Mouse (Mus musculus) hindbrain, embryonic 11.5 days (tissue): ENCODE measurements around the gene Unk. TPM values are rescaled to one million over a fixed set of nuclear protein-coding genes. Genes with fewer than 3 reads are reported as not detected.

Source experiments
- ATAC-seq: fragments of 200-750 bp; cut with Nextera tagmentation; 2 replicates; pipeline ENCODE4 v1.8.0; 2017; ENCODE audit warnings: mild to moderate bottlenecking, moderate TSS enrichment, moderate library complexity; ENCODE audit not compliant: low FRiP score
- DNase-seq: peaks from one replicate; pipeline ENCODE4 v3.0.0-alpha.2; 2015; ENCODE audit warnings: low spot score
- H3K27ac ChIP-seq: fragments of 300-500 bp; sonication (generic); 2 replicates; pipeline ENCODE4 v1.5.1; 2014; ENCODE audit warnings: mild to moderate bottlenecking, low read depth, low read length
- H3K27me3 ChIP-seq: fragments of 300-500 bp; sonication (generic); 2 replicates; pipeline ENCODE4 v1.6.1; 2014; ENCODE audit warnings: mild to moderate bottlenecking, low read length, moderate library complexity, mixed read lengths; ENCODE audit not compliant: control insufficient read depth, insufficient read depth
- H3K36me3 ChIP-seq: fragments of 300-500 bp; sonication (generic); 2 replicates; pipeline ENCODE4 v1.6.1; 2014; ENCODE audit warnings: mild to moderate bottlenecking, low read length, moderate library complexity, mixed read lengths; ENCODE audit not compliant: control insufficient read depth, insufficient read depth
- H3K4me1 ChIP-seq: fragments of 300-500 bp; sonication (generic); replicated peaks from 2 replicates; pipeline ENCODE4 v1.6.1; 2014; ENCODE audit warnings: low read length, mixed read lengths; ENCODE audit not compliant: control insufficient read depth, insufficient read depth
- H3K4me2 ChIP-seq: fragments of 300-500 bp; sonication (generic); replicated peaks from 2 replicates; pipeline ENCODE4 v1.6.1; 2014; ENCODE audit warnings: mild to moderate bottlenecking, low read depth, low read length
- H3K4me3 ChIP-seq: fragments of 300-500 bp; sonication (generic); 2 replicates; pipeline ENCODE4 v1.5.1; 2014; ENCODE audit warnings: low read depth, low read length
- H3K9ac ChIP-seq: fragments of 300-500 bp; sonication (generic); 2 replicates; pipeline ENCODE4 v1.6.1; 2014; ENCODE audit warnings: low read depth, low read length
- H3K9me3 ChIP-seq: fragments of 300-500 bp; sonication (generic); 2 replicates; pipeline ENCODE4 v1.6.1; 2016; ENCODE audit warnings: low read length; ENCODE audit not compliant: control insufficient read depth
- WGBS: fragments of 180-500 bp; shearing (Covaris S2); extraction: QIAGEN DNeasy Blood & Tissue Kit; methylation state at CpG from one replicate; pipeline ENCODE4 v1.1.7; 2014; 5-methylcytosine and 5-hydroxymethylcytosine counted together
- polyA plus RNA-seq: library from polyadenylated mRNA; unstranded; fragments of >200 nt; fragmentation: Nextera tagmentation; extraction: Ambion mirVana; gene quantifications from 2 replicates; pipeline ENCODE4 v1.2.1, GENCODE M21; 2014

The Unk gene
- polyA plus RNA-seq, 1 experiment from 2014 or later, result 26.9 TPM

DNA sequence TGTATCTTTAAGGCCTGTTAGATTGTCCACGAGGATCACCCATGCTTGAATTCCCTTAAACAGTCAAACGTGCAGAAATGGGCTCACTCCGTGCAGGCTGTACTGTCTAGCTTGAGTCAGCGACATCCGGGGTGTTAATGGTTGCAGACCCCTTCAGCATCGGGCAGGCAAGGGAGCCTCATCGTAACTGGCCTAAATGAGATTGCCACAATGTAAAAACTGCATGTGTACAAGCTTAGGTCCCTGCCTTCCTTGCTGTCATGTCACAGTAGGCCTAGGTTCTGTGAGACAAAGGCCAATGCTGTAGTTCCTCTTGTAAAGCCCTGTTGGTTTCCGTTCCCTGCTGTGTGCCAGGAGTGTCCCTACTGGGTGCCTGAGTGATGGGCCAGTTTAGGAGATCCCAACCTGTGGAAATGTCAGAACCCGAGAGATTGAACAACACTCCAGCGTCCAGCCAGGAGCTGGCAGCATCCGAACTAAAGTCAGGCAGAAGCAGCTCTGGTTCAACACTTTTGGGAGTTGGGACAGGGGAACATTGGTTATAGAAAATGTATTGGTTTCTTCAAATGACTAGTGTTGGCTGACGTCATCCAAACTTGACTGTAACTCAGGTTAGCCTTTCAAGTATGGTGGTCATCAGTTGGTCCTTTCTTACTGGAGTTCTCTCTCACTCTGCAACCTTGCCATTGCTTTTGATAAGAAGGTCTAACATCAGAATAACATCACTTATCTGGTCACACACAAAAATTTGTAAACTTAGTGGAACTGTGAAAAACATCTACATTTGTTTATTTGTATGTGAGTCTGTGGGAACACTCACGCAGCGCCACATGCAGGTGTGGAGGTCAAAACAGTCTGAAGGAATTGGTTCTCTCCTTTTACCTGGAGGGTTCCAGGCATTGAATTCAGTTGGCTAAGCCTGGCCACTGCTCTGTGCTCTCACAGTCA lies 1.1 kb downstream of the Unk start:
- H3K36me3 ChIP-seq, result no peaks in the 10 kb centered on the region; the same call in 1 of the 2 replicates
- no peaks in the 10 kb centered on the region for H3K9me3 ChIP-seq
- WGBS, result 26% methylated on average over 14 of the region's 14 CpGs
- peak overlapping the region; percentile 81 for H3K4me2 ChIP-seq
- H3K4me3 ChIP-seq, result peak overlapping the region; percentile 54
- ATAC-seq (peak; percentile 36; the same call in 1 of the 2 replicates), DNase-seq (no peak)
- peak overlapping the region; percentile 87 for H3K9ac ChIP-seq
- peak overlapping the region; percentile 90 for H3K27ac ChIP-seq
- H3K27me3 ChIP-seq, result no peaks in the 10 kb centered on the region
- H3K4me1 ChIP-seq, result peaks cover 3% of the 10 kb centered on the region; the same call in 1 of the 2 replicates

DNA sequence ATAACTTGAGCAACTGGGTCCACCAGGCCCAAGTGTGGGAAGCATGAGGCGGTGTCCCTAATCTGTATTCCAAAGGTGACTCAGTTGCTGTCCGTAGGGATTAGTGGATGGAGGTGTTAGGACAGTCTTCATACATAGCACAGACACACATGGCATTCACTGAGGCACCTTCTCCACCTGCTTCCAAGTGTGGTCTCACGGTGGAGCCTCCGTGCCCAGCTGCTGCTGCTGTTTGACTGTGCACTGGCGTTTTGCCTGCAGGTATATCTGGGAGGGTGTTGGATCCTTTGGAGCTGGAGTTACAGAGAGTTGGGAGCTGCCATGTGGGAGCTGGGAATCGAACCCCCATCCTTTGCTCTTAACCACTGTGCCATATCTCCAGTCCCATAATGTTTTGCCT lies 4.5 kb downstream of the Unk start:
- H3K36me3 ChIP-seq, result no peaks in the 10 kb centered on the region; the same call in 1 of the 2 replicates
- no peak overlapping the region for H3K27ac ChIP-seq
- H3K9me3 ChIP-seq, result no peaks in the 10 kb centered on the region
- H3K4me3 ChIP-seq, result no peak overlapping the region
- WGBS, result 97% methylated on average over 6 of the region's 6 CpGs
- no peak for ATAC-seq
- no peak for DNase-seq
- H3K9ac ChIP-seq, result no peak overlapping the region
- H3K27me3 ChIP-seq, result no peaks in the 10 kb centered on the region
- peaks cover 3% of the 10 kb centered on the region; the same call in 1 of the 2 replicates for H3K4me1 ChIP-seq
- no peak overlapping the region for H3K4me2 ChIP-seq

GRCm38 (mm10) chr11:116036671-116037070 lies 6.5 kb downstream of the Unk start:
- H3K27ac ChIP-seq, result no peak overlapping the region
- H3K4me3 ChIP-seq, result no peak overlapping the region
- H3K4me2 ChIP-seq, result no peak overlapping the region
- 89% methylated on average over 3 of the region's 3 CpGs for WGBS
- no peaks in the 10 kb centered on the region; the same call in 1 of the 2 replicates for H3K4me1 ChIP-seq
- no peak for DNase-seq
- H3K9ac ChIP-seq, result no peak overlapping the region
- H3K36me3 ChIP-seq, result peaks cover 7% of the 10 kb centered on the region; the same call in 1 of the 2 replicates
- no peaks in the 10 kb centered on the region for H3K9me3 ChIP-seq
- H3K27me3 ChIP-seq, result no peaks in the 10 kb centered on the region
- ATAC-seq, result no peak

- DNase-seq (no peak), ATAC-seq (no peak)
- Histone ChIP-seq H3K9ac (no peak overlapping the region), H3K4me2 (no peak overlapping the region), H3K4me1 (no peaks in the 10 kb centered on the region), H3K27ac (no peak overlapping the region), H3K27me3 (no peaks in the 10 kb centered on the region), H3K36me3 (peaks cover 10% of the 10 kb centered on the region; the same call in 1 of the 2 replicates), H3K9me3 (no peaks in the 10 kb centered on the region), H3K4me3 (no peak overlapping the region)
- 97% methylated on average over 9 of the region's 9 CpGs for WGBS
Observed at GRCm38 (mm10) chr11:116037826-116038225, 7.7 kb downstream of the Unk start.

GRCm38 (mm10) chr11:116040593-116040992 lies 10.5 kb downstream of the Unk start:
- no peak overlapping the region for H3K4me3 ChIP-seq
- no peak overlapping the region for H3K4me2 ChIP-seq
- H3K4me1 ChIP-seq, result no peaks in the 10 kb centered on the region
- H3K9ac ChIP-seq, result no peak overlapping the region
- ATAC-seq, result no peak
- H3K27ac ChIP-seq, result no peak overlapping the region
- no peaks in the 10 kb centered on the region for H3K9me3 ChIP-seq
- no peak for DNase-seq
- 94% methylated on average over 6 of the region's 6 CpGs for WGBS
- peaks cover 10% of the 10 kb centered on the region; the same call in 1 of the 2 replicates for H3K36me3 ChIP-seq
- no peaks in the 10 kb centered on the region for H3K27me3 ChIP-seq

GRCm38 (mm10) chr11:116041833-116042232 lies 11.7 kb downstream of the Unk start:
- H3K9ac ChIP-seq, result no peak overlapping the region
- H3K9me3 ChIP-seq, result no peaks in the 10 kb centered on the region
- H3K4me1 ChIP-seq, result no peaks in the 10 kb centered on the region
- ATAC-seq (no peak), DNase-seq (no peak)
- 97% methylated on average over 2 of the region's 2 CpGs for WGBS
- peaks cover 10% of the 10 kb centered on the region; the same call in 1 of the 2 replicates for H3K36me3 ChIP-seq
- H3K27me3 ChIP-seq, result no peaks in the 10 kb centered on the region
- no peak overlapping the region for H3K27ac ChIP-seq
- H3K4me3 ChIP-seq, result no peak overlapping the region
- H3K4me2 ChIP-seq, result no peak overlapping the region

DNA sequence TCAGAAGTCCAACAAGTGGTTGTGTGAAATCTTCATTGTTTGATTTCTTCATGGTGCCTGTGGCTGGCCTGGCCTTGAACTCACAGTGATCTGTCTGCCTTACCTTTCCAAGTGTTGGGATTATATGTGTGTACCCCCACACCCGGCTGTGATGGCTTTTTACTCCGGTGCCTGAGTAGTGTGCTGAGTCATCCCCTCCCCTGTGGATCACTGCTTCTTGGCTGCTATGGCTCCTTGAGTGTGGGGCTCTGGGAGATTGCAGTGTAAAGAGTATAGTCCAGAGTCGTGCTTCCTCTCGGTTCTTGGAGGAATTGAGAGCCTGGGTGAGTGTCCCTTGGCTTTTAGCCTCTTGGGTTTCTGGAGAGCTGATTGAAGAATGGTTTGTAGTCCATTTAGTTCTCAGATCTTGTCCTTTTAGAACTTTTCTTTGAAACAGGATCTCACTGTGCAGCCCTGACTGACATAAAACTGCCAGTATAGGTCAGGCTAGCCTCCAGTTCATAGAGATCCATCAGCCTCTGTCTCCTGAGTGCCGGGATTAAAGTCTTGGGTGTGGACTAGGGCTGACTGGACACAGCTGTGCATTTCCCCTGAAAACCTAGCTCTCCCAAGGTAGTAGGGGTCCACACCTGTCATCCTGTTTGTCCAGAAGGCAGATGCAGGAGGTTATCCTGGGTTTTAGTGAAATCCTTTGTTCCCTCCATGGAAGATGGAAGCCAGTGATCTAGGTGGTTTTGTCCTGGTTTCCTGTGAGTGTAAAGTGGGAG lies 12.4 kb downstream of the Unk start:
- H3K36me3 ChIP-seq, result peaks cover 10% of the 10 kb centered on the region; the same call in 1 of the 2 replicates

GRCm38 (mm10) chr11:116043286-116043685 lies 13.2 kb downstream of the Unk start:
- no peak for DNase-seq
- no peak for ATAC-seq
- Histone ChIP-seq H3K36me3 (peaks cover 10% of the 10 kb centered on the region), H3K27me3 (no peaks in the 10 kb centered on the region), H3K27ac (no peak overlapping the region), H3K4me3 (no peak overlapping the region), H3K4me2 (no peak overlapping the region), H3K4me1 (no peaks in the 10 kb centered on the region), H3K9me3 (no peaks in the 10 kb centered on the region), H3K9ac (no peak overlapping the region)
- 96% methylated on average over 1 of the region's 1 CpGs for WGBS

More for the DNA sequence above, 12.4 kb downstream of the Unk start:
- H3K9ac ChIP-seq, result no peak overlapping the region
- ATAC-seq (no peak), DNase-seq (no peak)
- WGBS, result 91% methylated on average over 5 of the region's 5 CpGs
- no peaks in the 10 kb centered on the region for H3K9me3 ChIP-seq
- H3K27me3 ChIP-seq, result no peaks in the 10 kb centered on the region
- no peak overlapping the region for H3K4me2 ChIP-seq
- no peak overlapping the region for H3K27ac ChIP-seq
- H3K4me1 ChIP-seq, result no peaks in the 10 kb centered on the region
- H3K4me3 ChIP-seq, result no peak overlapping the region
